Mouse (Mus musculus) MEL (cell line): ENCODE results near the gene Tnfrsf11a.

ENCODE experiments used
- BHLHE40 ChIP-seq: IDR thresholded peaks from 2 replicates; pipeline ENCODE4 v1.6.1; 2012; ENCODE audit warnings: low read depth, mild to moderate bottlenecking, inconsistent platforms, low read length, improper control_type of control experiment, borderline replicate concordance
- CHD1 ChIP-seq: IDR thresholded peaks from 2 replicates; pipeline ENCODE4 v1.6.1; 2012; ENCODE audit warnings: low read depth, mild to moderate bottlenecking, inconsistent platforms, low read length, improper control_type of control experiment
- CTCF ChIP-seq, 3 experiments: IDR thresholded peaks in 2 of 3; conservative IDR thresholded peaks in 1 of 3; 2 replicates each; pipeline ENCODE4 v1.5.1; 2011 to 2012; ENCODE audit warnings: low read length in 3 of 3, low read depth in 2 of 3, mild to moderate bottlenecking in 2 of 3, improper control_type of control experiment in 1 of 3, inconsistent platforms in 1 of 3, mixed read lengths in 1 of 3, moderate library complexity in 1 of 3; ENCODE audit not compliant: control insufficient read depth in 1 of 3, insufficient read depth in 1 of 3, poor library complexity in 1 of 3, severe bottlenecking in 1 of 3
- RAD21 ChIP-seq: IDR thresholded peaks from 2 replicates; pipeline ENCODE4 v1.6.1; 2011; ENCODE audit warnings: mild to moderate bottlenecking, low read depth, low read length, improper control_type of control experiment

- TF ChIP-seq CTCF (IDR thresholded peaks at IDR 0.05 in 2 of 3, conservative IDR thresholded peaks at IDR 0.05 in 1 of 3; ENCODE audit: control insufficient read depth in 1 of 3, insufficient read depth in 1 of 3, low read depth in 2 of 3, low read length in 3 of 3, poor library complexity in 1 of 3, severe bottlenecking in 1 of 3), result no peak
- no peak for TF ChIP-seq RAD21
- no peak for TF ChIP-seq BHLHE40
- no peak for TF ChIP-seq CHD1
Observed at GRCm38 (mm10) chr1:105886358-105886757, 105.8 kb downstream of the Tnfrsf11a start.
